Mouse (Mus musculus) embryonic facial prominence, embryonic 14.5 days (tissue): ENCODE data around the gene Mtfr2. TPM values are rescaled to one million over a fixed set of nuclear protein-coding genes. Genes with fewer than 3 reads are reported as not detected.

Source experiments
- polyA plus RNA-seq: library from polyadenylated mRNA; unstranded; fragments of >200 nt; fragmentation: Nextera tagmentation; extraction: Ambion mirVana; gene quantifications from 2 replicates; pipeline ENCODE4 v1.2.1, GENCODE M21; 2014

Mtfr2 gene
- polyA plus RNA-seq, 1 experiment from 2014 or later, result 1.4 TPM

Other genes with a start within 250 kb of the Mtfr2 start
- 10.0 and 10.2 TPM in 2 replicates for gene Map7, start 199.3 kb upstream of the Mtfr2 start, polyA plus RNA-seq
- gene Bclaf1, start 35.3 kb upstream of the Mtfr2 start, polyA plus RNA-seq, result 113 and 127 TPM in 2 replicates